Mouse (Mus musculus) T-helper 2 cell (primary cell): ENCODE results near the gene Snupn.

Source experiments
- in situ Hi-C: fragments of 300-600 bp; cut with MboI, MseI; formaldehyde crosslinking; loops from one replicate; pipeline ENCODE4 v1.15.1; 2025; ENCODE audit warnings: high pct_unique_total_duplicates

The Snupn gene

DNA sequence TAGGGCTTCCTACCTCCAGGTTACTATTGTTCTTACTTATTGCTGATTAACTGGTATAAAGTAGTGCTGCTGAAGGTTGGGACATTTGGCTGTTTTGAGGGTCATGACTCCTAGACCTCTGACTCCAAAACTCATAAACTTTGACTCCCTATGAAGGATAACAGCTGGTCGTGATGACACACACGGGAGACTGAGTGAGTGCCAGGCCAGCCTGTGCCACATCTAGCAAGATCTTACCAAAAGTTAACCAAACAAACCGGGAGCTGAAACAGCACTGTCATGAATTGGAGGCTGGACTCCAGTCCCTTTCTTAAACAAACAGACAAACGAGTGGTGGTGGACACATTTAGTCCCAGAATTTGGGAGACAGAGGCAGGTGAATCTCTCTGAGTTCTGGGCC lies 21.2 kb upstream of the Snupn start:
- in situ Hi-C loops: loop anchor here (5.0 kb wide), 1 partner anchor 208 kb away; no protein-coding TSS in a partner anchor

DNA sequence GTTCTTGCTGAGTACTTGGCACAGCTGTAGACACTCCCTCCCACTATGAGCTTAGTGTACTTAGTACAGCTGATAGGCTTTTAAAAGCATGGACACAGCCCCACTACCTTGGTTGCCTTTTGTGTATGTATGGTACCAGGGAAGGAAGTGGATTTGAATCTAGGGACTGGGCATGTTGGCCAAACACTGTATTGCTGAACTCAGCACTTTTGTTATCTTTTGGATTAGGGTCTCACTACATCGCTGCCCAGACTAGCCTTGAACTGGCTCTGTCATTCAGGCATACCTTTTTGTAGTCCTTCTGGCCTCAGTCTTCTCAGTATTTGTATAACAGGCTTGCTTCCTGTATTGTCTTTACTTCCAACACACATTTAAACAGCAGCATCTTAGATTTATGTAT lies 20.1 kb upstream of the Snupn start:
- in situ Hi-C loops: loop anchor here (10.0 kb wide), 1 partner anchor 834 kb away; the partner anchor contains the start of gene Clk3

- in situ Hi-C loops: loop anchor here (10.0 kb wide), 1 partner anchor 828 kb away; the partner anchor contains the start of gene Clk3
These were observed 13.8 kb upstream of the Snupn start for GRCm38 (mm10) chr9:56936861-56937222.

DNA sequence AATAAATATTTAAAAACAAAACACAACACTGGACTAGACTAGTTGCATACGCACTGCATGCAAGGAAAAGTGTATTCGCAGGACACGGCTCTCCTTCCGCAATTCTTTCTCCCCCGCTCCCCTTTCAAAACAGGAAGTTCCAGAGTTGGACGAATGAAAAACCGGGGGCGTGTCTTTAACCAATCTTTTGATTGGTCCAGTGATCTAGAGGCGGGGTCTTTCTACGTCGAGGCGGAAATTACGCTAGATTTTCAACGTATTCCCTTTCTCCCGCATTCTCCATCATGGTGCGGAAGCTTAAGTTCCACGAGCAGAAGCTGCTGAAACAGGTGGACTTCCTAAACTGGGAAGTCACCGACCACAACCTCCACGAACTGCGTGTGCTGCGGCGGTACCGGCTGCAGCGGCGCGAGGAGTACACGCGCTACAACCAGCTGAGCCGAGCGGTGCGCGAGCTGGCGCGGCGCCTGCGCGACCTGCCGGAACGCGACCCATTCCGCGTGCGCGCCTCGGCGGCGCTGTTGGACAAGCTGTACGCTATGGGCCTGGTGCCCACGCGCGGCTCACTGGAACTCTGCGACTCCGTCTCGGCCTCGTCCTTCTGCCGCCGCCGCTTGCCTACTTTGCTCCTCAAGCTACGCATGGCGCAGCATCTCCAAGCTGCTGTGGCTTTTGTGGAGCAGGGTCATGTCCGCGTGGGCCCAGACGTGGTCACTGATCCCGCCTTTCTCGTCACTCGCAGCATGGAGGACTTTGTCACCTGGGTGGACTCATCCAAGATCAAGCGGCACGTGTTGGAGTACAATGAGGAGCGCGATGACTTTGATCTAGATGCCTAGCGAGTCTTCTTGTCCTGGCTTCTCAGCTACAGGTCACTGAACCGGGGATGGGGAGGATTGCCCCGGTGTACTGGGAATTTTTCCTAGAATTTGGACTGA lies 13.2 kb upstream of the Snupn start, which contains the start of gene Imp3:
Gene Imp3 (plus strand): TSS at position 253 of the 938 bp plus-strand sequence.
- in situ Hi-C loops: loop anchor here (10.0 kb wide), 1 partner anchor 827 kb away; the partner anchor contains the start of gene Clk3

- in situ Hi-C loops: loop anchor here (10.0 kb wide), 1 partner anchor 826 kb away; the partner anchor contains the start of gene Clk3
These were observed 12.3 kb upstream of the Snupn start for GRCm38 (mm10) chr9:56938374-56938773.

GRCm38 (mm10) chr9:56947481-56947880 lies 3.2 kb upstream of the Snupn start:
- in situ Hi-C loops: loop anchor here (5.0 kb wide), 1 partner anchor 125 kb away; the partner anchor contains the start of gene Sin3a

GRCm38 (mm10) chr9:56948699-56949098 lies 2.0 kb upstream of the Snupn start:
- in situ Hi-C loops: loop anchor here (5.0 kb wide), 1 partner anchor 124 kb away; the partner anchor contains the start of gene Sin3a

DNA sequence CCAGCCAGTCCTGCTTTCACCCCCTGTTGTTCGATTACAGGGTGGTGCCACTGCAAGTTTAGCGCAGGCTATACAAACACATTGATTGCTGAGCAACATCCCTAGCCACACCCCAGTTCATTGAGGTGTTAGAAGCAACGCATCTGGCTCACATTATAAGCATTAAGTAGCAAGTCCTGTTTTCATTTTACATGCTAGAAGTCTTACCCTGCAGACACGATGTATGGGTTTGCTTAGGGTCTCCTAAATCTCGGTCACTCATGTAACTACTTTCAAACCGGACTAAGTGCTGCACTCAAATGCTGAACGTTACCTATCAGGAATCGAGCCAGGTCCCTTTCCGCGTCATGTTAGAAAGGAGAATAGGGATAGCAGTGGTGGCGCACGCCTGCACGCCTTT lies 911 bp upstream of the Snupn start:
- in situ Hi-C loops: loop anchor here (5.0 kb wide), 1 partner anchor 123 kb away; the partner anchor contains the start of gene Sin3a

GRCm38 (mm10) chr9:56953562-56953961 lies 2.9 kb downstream of the Snupn start:
- in situ Hi-C loops: no loop called here

DNA sequence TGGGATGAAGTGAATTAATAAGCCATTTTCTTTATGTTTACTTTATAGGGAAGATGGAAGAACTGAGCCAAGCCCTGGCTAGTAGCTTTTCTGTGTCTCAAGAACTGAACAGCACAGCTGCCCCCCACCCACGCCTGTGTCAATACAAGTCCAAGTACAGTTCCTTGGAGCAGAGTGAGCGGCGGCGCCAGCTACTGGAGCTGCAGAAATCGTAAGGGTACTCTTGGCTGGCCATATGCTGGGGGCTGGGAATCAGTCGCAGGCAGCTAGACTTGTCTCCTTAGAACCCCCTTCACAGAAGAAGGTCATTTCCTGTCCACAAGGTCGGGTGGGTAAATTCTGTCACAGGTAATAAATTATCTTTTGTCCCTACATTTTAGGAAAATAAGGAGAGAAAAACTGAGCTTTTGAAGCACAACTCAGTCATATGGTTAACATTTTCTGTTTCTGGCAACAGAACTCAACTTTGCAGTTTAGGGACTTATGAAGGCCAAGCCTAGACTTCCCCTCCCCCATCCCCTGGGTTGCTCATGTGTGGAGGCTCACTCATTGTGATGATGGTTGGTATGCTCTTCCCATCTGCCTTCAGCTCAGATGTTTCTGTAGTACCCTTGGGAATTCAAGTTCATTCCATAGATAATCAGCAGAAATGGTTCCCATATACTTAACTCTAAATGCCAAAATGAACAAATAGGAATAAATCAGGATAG lies 6.4 kb downstream of the Snupn start:
- in situ Hi-C loops: no loop called here

DNA sequence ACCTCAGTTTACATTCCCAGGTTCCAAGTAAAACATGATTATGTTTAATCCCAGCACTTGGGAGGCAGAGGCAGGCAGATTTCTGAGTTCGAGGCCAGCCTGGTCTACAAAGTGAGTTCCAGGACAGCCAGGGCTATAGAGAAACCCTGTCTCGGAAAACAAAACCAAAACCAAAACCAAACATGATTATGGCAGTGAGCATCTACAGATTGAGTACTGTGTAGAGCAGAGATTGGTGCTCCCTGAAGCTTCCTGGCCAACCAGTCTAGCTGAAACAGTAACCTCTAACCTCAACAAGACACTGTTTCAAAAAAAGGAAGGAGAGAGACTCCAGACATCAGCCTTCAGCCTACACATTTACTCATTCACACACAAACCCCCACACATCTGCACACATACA lies 8.0 kb downstream of the Snupn start:
- in situ Hi-C loops: no loop called here

GRCm38 (mm10) chr9:56961591-56961990 lies 10.9 kb downstream of the Snupn start:
- in situ Hi-C loops: loop anchor here (10.0 kb wide), 2 partner anchors 63 to 1267 kb away; no protein-coding TSS in a partner anchor

GRCm38 (mm10) chr9:56970158-56970557 lies 19.5 kb downstream of the Snupn start:
- in situ Hi-C loops: no loop called here

DNA sequence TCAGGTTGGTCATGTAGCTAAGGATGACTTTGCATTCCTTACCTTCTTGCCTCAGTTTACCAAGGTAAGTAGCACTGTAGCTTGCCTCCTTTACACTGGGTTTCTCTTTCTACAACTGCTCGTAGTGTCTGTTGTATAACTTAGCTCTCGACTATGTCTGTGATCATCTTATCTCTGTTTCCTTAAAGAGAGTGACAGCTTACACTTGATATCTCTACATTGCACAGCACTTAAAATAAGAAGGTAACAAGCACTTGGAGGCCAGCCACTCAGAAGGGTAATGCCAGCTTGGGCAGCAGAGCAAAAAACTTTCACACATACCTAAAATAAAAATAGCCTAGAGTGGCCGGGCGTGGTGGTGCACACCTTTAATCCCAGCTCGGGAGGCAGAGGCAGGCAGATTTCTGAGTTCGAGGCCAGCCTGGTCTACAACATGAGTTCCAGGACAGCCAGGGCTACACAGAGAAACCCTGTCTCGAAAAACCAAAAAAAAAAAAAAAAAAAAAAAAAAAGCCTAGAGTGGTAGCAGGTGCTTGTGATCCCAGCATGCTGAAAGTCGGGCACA lies 23.4 kb downstream of the Snupn start:
- in situ Hi-C loops: no loop called here

- in situ Hi-C loops: no loop called here
These were observed 24.5 kb downstream of the Snupn start for GRCm38 (mm10) chr9:56975199-56975598.

DNA sequence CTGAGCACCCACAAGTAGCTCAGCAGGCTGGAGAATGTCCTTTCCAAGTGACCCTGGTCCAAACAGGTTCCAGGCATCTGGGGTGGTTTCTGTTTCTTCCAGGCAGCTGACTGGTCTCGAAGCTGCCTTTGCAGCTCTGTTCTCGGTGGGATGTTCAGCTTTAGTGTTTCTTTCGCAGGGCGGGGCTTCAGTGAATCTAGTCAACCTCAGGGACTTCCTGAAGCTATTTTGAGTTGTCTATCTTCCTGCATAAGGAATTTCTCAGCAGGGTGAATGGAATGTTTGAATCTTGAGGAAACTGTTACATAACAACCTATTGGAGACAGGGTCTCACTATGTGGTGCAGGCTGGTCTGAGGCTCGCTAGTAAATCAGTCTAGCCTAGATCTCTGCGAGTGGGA lies 29.5 kb downstream of the Snupn start:
- in situ Hi-C loops: no loop called here

- in situ Hi-C loops: no loop called here
These were observed 30.8 kb downstream of the Snupn start for GRCm38 (mm10) chr9:56981502-56981901.

DNA sequence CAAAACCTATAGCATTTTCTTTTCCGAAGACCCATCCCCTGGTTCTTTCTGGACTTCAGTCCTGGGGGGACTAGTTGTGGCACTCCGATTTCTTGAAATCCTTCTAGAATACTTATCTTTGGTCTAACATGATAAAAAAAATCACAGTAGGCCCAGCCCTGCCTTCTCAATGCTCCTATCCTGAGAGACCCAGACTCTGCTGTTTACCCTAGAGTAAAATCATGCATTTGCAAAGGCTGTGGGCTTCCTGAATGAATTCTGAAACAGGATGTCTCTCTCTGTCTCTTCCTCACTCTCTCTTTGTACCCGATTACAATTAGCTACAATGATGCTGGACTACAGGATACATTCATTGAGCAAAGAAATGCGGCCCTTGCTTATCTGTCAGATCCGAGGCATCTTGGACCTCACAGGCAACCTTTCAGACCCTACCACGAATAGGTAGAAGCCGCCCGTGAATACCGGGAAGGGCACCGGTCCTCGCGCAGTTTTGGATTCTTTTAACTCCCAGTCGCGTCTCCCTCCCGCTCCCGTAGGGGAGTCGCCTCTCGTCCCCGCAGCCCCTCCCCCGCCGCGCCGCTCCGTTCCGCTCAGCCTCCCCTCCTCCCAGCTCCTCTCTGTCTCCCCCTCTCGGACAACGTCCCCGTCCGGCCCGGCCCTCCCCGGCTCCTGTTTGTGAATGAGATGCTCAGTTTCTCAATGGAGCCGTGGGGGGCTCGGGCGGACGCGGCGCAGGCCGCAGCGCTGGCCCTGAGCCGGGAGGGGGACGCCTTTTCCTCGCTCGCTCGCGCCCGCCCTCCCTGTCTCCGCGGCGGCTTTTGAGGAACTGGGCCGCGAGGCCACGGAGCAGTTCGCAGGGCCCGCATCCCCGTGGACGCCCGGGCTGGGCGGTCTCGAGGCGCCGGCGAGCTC lies 43.9 kb downstream of the Snupn start, which contains the start of gene Ptpn9:
Gene Ptpn9 (plus strand): TSS at position 638 of the 912 bp plus-strand sequence.
- in situ Hi-C loops: no loop called here

GRCm38 (mm10) chr9:56995198-56996027 lies 44.7 kb downstream of the Snupn start:
- in situ Hi-C loops: no loop called here

DNA sequence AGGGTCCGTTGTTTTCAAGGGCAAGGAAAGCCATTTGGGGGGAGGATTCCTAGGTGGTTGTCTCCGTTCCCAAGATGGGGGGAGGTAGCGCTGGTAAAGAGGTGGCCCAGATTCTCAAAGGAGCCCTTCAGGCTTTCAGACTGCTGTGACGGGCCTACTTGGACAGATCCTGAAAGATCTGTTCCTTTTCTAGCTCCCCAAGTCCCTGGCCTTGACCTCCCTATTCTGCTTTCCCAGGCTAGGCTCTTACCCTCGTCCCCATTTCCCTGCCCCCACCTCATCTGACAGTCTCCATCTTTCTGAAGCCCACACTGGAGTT lies 45.3 kb downstream of the Snupn start:
- in situ Hi-C loops: no loop called here
